Mouse (Mus musculus): Measurements from ENCODE around the gene Pgls. TPM values are rescaled to one million over a fixed set of nuclear protein-coding genes. Genes with fewer than 3 reads are reported as not detected.

Pgls gene
- polyA plus RNA-seq, 1 experiment from 2014 or later = 296 TPM

DNA sequence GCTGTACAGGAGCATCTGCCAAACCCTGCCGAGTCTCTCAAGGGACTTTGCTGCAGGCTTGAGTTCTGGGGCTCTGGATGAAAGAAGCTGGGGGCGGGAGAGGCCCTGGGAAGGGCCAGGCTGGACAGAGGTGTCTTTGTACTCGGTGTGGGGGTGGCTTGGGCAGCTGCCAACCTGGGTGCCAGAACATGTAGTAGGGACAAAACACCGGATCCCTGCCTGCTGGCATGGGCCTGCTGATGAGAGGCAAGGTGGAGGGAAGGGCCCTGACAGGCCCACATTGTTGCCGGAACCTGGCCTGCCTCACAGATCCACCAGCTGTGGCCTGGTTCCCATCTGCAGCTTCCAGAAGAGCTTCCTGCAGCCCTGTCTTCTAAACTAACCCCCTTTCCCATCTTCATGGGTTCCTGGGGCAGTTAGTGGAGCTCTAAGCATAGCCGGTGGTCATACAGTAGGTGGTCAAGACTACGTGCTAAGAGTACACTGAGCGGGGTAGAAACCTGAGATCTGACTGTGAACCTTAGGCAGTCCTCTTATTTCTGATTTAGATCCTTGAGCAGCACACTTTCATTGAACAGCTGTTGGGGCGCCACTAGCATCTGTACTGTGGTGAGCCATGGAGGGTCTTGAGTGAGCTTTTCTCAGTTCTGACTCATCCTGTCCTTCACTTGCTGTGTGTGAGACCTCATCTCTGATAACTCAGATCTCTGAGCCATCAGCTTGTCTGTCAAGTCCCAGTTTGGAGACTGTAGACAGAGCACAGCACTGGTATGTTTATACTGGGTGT, 18.9 kb upstream of the Pgls start:
- H3K4me1 ChIP-seq (replicated peaks; ENCODE audit: insufficient read depth, low read length) = peaks cover 6% of the 10 kb centered on the region; the same call in 1 of the 2 replicates
- no peak overlapping the region for H3K4me3 ChIP-seq (replicated peaks; ENCODE audit: low read depth, low read length)
- TF ChIP-seq CTCF (IDR thresholded peaks at IDR 0.05; ENCODE audit: low read depth) = no peak
- WGBS = 69% methylated on average over 9 of the region's 9 CpGs
- no peaks in the 10 kb centered on the region for H3K9me3 ChIP-seq (replicated peaks; ENCODE audit: low read length)
- no peak overlapping the region for H3K4me2 ChIP-seq (ENCODE audit: low read length)
- H3K27me3 ChIP-seq (ENCODE audit: insufficient read depth, low read length) = no peaks in the 10 kb centered on the region
- no peak overlapping the region; the same call in 1 of the 2 replicates for H3K27ac ChIP-seq
- no peaks in the 10 kb centered on the region for H3K36me3 ChIP-seq (ENCODE audit: insufficient read depth, low read length)
- ATAC-seq (replicated peaks; ENCODE audit: low FRiP score, low read depth) (no peak), DNase-seq (ENCODE audit: low spot score) (no peak)
- H3K9ac ChIP-seq (ENCODE audit: low read depth, low read length) = no peak overlapping the region

DNA sequence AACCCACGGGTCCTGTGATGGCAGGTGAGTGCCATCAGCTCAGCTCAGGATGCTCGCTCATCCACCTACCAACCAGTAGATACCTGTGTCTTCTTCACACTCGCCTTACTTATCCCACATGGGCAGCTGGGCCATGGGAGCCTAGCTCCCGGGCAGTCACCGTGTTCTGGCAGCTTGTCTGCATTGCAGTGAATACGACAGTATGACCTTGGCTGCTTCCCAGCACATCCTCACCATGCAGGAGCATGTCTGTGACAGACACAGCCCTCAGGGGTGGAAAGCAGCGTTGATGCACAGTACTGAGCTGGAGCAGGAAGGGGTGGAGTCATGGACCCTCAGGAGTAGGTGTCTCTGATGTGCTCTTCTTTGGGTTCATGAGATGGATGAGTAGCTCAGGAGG, 17.6 kb upstream of the Pgls start:
- Histone ChIP-seq H3K9me3 (replicated peaks; ENCODE audit: low read length) (no peaks in the 10 kb centered on the region), H3K4me2 (ENCODE audit: low read length) (no peak overlapping the region), H3K4me3 (replicated peaks; ENCODE audit: low read depth, low read length) (no peak overlapping the region), H3K9ac (ENCODE audit: low read depth, low read length) (no peak overlapping the region), H3K27me3 (ENCODE audit: insufficient read depth, low read length) (no peaks in the 10 kb centered on the region), H3K4me1 (replicated peaks; ENCODE audit: insufficient read depth, low read length) (no peaks in the 10 kb centered on the region; the same call in 1 of the 2 replicates), H3K36me3 (ENCODE audit: insufficient read depth, low read length) (no peaks in the 10 kb centered on the region), H3K27ac (no peak overlapping the region)
- no peak for DNase-seq (ENCODE audit: low spot score)
- 79% methylated on average over 7 of the region's 7 CpGs for WGBS
- no peak for ATAC-seq (replicated peaks; ENCODE audit: low FRiP score, low read depth)
- TF ChIP-seq CTCF (IDR thresholded peaks at IDR 0.05; ENCODE audit: low read depth) = no peak

GRCm38 (mm10) chr8:71575020-71575419, 17.0 kb upstream of the Pgls start:
- no peak for TF ChIP-seq CTCF (IDR thresholded peaks at IDR 0.05; ENCODE audit: low read depth)
- Histone ChIP-seq H3K4me2 (ENCODE audit: low read length) (no peak overlapping the region), H3K4me3 (replicated peaks; ENCODE audit: low read depth, low read length) (no peak overlapping the region), H3K27ac (no peak overlapping the region), H3K27me3 (ENCODE audit: insufficient read depth, low read length) (no peaks in the 10 kb centered on the region), H3K9me3 (replicated peaks; ENCODE audit: low read length) (no peaks in the 10 kb centered on the region), H3K9ac (ENCODE audit: low read depth, low read length) (no peak overlapping the region), H3K36me3 (ENCODE audit: insufficient read depth, low read length) (no peaks in the 10 kb centered on the region), H3K4me1 (replicated peaks; ENCODE audit: insufficient read depth, low read length) (no peaks in the 10 kb centered on the region; the same call in 1 of the 2 replicates)
- DNase-seq (ENCODE audit: low spot score) (no peak), ATAC-seq (replicated peaks; ENCODE audit: low FRiP score, low read depth) (no peak)
- 50% methylated on average over 1 of the region's 1 CpGs for WGBS

DNA sequence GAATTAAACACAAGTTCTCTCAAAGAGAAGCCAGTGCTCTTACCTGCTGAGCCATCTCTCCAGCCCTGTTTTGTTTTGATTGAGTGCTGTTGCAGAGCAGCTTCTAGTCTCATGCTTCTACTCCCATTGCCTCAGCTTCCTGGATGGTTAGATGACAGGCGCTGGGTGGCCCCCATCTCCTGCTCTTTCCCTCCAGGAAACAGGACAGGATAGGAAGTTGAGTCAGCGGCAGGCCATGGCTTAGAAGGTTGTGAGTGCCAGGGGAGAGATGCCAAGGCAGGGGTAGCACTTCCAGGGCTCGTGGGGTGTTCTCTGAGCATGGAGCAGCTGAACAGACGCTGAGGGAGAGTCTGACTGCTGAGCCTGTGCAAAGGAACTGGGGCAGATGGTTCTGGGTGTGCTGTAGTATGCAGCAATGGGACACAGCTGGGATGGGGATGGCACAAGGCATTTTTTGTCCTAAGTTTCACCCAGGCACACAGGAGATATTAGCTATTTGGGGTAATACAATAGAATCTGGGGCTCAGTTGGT, 14.1 kb upstream of the Pgls start:
- Histone ChIP-seq H3K27me3 (ENCODE audit: insufficient read depth, low read length) (no peaks in the 10 kb centered on the region), H3K36me3 (ENCODE audit: insufficient read depth, low read length) (no peaks in the 10 kb centered on the region), H3K9ac (ENCODE audit: low read depth, low read length) (no peak overlapping the region), H3K4me3 (replicated peaks; ENCODE audit: low read depth, low read length) (no peak overlapping the region), H3K4me2 (ENCODE audit: low read length) (no peak overlapping the region), H3K27ac (no peak overlapping the region), H3K4me1 (replicated peaks; ENCODE audit: insufficient read depth, low read length) (no peaks in the 10 kb centered on the region), H3K9me3 (replicated peaks; ENCODE audit: low read length) (no peaks in the 10 kb centered on the region)
- no peak for TF ChIP-seq CTCF (IDR thresholded peaks at IDR 0.05; ENCODE audit: low read depth)
- no peak for ATAC-seq (replicated peaks; ENCODE audit: low FRiP score, low read depth)
- 68% methylated on average over 4 of the region's 4 CpGs for WGBS
- DNase-seq (ENCODE audit: low spot score) = no peak

DNA sequence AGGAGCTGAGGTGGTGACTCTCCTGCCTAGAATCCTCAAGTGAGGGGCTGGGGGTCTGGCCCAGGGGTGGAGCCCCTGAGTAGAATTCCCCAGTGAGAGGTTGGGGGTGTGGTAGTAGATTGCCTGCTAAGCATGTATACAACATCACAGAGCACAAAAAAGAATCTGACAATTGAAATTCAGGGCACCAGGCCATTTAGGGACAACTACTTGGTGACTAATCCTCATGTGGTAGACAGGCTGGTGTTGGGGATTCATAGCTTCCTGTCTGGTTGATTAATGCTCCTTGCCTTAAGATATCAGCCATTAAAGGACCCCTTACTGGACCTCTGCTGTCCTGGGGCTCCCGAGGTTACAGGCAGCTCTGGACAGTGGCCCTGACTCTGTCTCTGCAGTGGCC, 13.0 kb upstream of the Pgls start:
- H3K4me1 ChIP-seq (replicated peaks; ENCODE audit: insufficient read depth, low read length) = no peaks in the 10 kb centered on the region
- ATAC-seq (replicated peaks; ENCODE audit: low FRiP score, low read depth) (no peak), DNase-seq (ENCODE audit: low spot score) (no peak)
- WGBS = 46% methylated on average over 1 of the region's 1 CpGs
- H3K4me2 ChIP-seq (ENCODE audit: low read length) = no peak overlapping the region
- H3K27ac ChIP-seq = no peak overlapping the region
- no peaks in the 10 kb centered on the region for H3K9me3 ChIP-seq (replicated peaks; ENCODE audit: low read length)
- no peak overlapping the region for H3K4me3 ChIP-seq (replicated peaks; ENCODE audit: low read depth, low read length)
- no peak overlapping the region for H3K9ac ChIP-seq (ENCODE audit: low read depth, low read length)
- no peaks in the 10 kb centered on the region for H3K27me3 ChIP-seq (ENCODE audit: insufficient read depth, low read length)
- peaks cover under 1% of the 10 kb centered on the region; the same call in 1 of the 2 replicates for H3K36me3 ChIP-seq (ENCODE audit: insufficient read depth, low read length)
- no peak for TF ChIP-seq CTCF (IDR thresholded peaks at IDR 0.05; ENCODE audit: low read depth)

DNA sequence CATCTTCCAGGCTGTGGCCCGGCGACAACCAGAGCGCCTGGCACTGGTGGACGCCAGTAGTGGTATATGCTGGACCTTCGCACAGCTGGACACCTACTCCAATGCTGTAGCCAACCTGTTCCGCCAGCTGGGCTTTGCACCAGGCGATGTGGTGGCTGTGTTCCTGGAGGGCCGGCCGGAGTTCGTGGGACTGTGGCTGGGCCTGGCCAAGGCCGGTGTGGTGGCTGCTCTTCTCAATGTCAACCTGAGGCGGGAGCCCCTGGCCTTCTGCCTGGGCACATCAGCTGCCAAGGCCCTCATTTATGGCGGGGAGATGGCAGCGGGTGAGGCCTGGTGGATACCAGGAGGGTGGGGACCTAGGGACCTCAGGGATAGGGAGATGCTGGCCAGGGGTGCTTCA, 12.5 kb upstream of the Pgls start:
- 91% methylated on average over 14 of the region's 14 CpGs for WGBS
- no peak overlapping the region for H3K9ac ChIP-seq (ENCODE audit: low read depth, low read length)

More for the DNA sequence above, 12.5 kb upstream of the Pgls start:
- peaks cover 5% of the 10 kb centered on the region; the same call in 1 of the 2 replicates for H3K36me3 ChIP-seq (ENCODE audit: insufficient read depth, low read length)
- DNase-seq (ENCODE audit: low spot score) (no peak), ATAC-seq (replicated peaks; ENCODE audit: low FRiP score, low read depth) (no peak)
- H3K27ac ChIP-seq = no peak overlapping the region
- no peaks in the 10 kb centered on the region for H3K4me1 ChIP-seq (replicated peaks; ENCODE audit: insufficient read depth, low read length)
- H3K4me3 ChIP-seq (replicated peaks; ENCODE audit: low read depth, low read length) = no peak overlapping the region
- no peak overlapping the region for H3K4me2 ChIP-seq (ENCODE audit: low read length)
- no peaks in the 10 kb centered on the region for H3K9me3 ChIP-seq (replicated peaks; ENCODE audit: low read length)
- no peak for TF ChIP-seq CTCF (IDR thresholded peaks at IDR 0.05; ENCODE audit: low read depth)
- no peaks in the 10 kb centered on the region for H3K27me3 ChIP-seq (ENCODE audit: insufficient read depth, low read length)
